Mouse (Mus musculus) hematopoietic stem cell, adult 5-6 weeks (primary cell): ENCODE results near the gene Rnf150. TPM values are rescaled to one million over a fixed set of nuclear protein-coding genes. Genes with fewer than 3 reads are reported as not detected.
A peak's percentile ranks its signal among the peaks of the same experiment; 100 is the strongest.
"Not testable (repeated sequence)": the region's sequence is repeated elsewhere in the genome, so short reads cannot be mapped to it uniquely, and the experiment has no call there.

Source experiments
- ATAC-seq, 2 experiments: fragments of 125-278 bp in 1 of 2; replicated peaks in 1 of 2; 2 replicates each; pipeline ENCODE4 v1.8.0; 2016 to 2017; ENCODE audit warnings: inconsistent platforms in 2 of 2, mild to moderate bottlenecking in 2 of 2, moderate number of reproducible peaks in 2 of 2, low read depth in 1 of 2, moderate TSS enrichment in 1 of 2; ENCODE audit not compliant: low FRiP score in 2 of 2, poor library complexity in 2 of 2, severe bottlenecking in 2 of 2, insufficient read depth in 1 of 2, low TSS enrichment in 1 of 2
- total RNA-seq: library from RNA; stranded (forward); fragments of 172-1452, 232-1000 nt; gene quantifications from 2 replicates; pipeline ENCODE4 v1.2.3, GENCODE M21; 2017

Rnf150 gene
- total RNA-seq, 1 experiment from 2014 or later, result 9.4 TPM

DNA sequence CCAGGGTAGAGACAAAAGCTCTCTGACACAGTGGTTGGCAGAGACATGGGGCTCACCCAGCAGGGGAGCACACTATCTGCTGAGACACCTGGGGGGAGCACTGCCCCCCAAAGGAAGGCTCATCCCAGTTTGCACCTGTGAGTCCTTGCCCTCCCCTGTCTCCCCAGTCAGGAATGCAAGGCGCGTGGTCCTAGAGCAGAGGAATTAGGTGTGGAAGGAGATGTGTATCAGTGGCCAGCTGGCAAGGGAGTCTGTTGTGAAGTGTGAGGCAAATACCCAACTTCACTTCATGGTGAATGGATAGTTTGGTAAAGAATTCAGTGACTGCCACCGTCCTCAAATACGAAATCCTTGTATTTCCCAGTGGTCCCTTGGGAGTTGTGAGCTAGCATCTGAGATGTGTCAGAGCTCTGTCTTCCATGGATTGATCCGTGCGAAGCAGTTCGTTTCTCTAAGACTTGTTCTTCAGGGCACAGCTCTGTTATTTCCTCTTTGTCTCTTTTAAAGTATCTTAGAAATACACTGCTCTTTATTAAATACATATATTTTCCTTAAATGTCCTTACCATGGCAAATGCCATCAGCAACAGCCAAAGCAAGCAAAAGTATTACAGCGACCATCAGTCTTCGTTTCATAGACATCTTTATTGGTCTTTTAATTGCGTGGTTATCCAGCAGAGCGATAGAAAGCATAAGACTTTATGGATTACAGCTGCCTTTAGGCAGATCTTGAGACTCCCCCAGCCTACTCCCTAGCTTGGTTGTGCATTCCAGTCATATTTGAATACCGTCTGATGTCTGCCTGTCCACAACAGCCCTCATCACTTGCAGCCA, 215.8 kb downstream of the Rnf150 start:
- no peak for ATAC-seq

DNA sequence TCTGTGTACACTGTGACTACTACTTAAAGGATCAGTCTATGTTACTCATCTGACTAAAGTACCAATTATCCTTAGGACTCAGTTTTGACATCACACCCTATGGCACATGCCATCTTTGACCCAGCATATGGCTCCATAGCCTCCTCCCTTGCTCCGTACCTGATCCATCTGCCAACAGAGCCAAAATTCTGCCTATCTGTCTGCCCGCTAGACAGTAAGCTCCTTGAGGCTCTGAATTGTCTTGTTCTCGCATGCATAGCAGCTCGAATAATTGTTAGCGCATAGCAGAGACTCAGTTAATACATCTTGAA, 216.3 kb downstream of the Rnf150 start:
- no peak for ATAC-seq

DNA sequence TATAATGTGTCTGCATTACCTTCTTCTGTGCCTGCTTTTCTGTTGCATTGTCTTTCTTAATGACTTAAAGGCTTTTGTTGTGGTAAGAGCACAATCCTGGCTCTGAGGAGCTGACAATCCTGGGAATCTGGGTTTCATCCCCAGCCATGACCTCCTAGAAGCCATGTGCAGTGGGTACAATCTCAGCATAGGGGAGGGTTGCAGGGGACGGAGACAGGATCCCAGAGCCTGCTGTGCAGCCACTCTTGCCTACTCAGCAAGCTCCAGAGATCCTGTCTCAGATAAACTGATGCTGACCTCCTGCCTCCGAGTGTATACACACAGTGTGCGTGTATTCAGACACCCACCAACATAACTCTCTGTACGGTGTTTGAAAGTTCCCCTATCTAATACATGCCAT, 218.1 kb downstream of the Rnf150 start:
- no peak for ATAC-seq

DNA sequence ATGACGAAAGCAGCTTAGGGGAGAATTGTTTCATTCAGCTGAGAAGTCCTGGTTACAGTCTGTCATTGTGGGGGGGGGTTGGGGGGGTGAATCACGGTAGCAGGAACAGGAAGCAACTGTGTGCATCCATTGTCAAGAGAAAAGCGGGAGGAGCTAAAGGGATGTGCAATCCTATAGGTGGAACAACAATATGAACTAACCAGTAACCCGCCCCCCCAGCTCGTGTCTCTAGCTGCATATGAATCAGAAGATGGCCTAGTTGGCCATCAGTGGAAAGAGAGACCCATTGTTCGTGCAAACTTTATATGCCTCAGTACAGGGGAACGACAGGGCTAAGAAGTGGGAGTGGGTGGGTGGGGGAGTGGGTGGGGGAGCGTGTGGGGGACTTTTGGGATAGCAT, 218.7 kb downstream of the Rnf150 start:
- not testable (repeated sequence) for ATAC-seq

DNA sequence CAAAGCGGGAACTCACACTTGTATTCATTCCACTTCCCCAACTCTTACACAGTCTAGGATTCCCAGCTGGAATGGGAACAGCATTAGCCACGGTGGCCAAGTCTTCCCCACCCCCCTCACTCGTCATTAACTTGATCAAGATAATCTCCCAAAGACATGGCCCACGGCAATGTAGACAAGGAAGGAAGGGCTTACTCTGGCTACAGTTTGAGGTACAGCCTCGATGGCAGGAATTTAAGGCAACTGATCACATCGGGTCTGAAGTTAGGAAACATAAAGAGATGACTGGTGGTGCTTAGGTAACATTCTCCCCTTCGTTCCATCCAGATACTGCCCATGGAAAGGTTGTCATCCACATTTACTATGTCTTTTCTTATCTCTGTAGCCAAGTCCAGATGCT, 219.1 kb downstream of the Rnf150 start:
- ATAC-seq, result no peak

DNA sequence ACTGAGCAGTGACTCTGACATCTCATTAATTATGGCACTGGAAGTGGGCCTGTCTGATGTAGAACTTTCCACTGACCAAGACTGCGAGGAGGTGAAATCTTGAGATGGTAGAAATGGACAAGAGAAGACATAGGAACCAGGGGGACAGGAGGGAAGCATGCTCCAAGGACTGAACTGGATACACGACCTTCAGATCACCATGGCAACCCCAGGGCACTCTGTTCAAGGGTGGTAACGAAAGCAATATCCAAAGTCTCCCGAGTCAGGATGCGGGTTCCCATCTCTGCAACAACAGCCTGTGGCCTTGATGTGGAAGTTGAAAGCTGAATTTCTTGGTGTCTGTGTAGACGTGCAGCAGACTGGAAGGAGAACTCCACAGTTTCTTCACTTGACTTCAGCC, 220.3 kb downstream of the Rnf150 start:
- no peak for ATAC-seq

DNA sequence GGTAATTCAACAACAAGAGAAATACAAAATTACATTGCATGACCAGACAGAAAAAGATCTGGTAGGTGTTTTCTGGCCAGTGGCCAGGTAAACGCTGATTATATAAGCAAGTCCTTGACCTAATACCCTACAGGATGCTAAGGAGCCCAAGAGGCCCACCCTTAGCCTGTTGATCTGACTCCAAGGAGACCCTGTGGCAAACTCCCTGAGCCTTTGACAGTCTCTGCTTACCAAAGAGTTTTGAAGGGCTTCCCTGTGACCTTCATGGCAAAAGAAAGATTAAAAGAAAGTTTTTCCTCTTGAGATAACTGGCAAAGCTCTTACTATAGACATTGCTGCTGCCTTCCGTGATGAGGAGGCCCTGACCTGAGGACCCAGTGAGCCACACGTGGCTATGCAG, 222.4 kb downstream of the Rnf150 start:
- no peak for ATAC-seq

DNA sequence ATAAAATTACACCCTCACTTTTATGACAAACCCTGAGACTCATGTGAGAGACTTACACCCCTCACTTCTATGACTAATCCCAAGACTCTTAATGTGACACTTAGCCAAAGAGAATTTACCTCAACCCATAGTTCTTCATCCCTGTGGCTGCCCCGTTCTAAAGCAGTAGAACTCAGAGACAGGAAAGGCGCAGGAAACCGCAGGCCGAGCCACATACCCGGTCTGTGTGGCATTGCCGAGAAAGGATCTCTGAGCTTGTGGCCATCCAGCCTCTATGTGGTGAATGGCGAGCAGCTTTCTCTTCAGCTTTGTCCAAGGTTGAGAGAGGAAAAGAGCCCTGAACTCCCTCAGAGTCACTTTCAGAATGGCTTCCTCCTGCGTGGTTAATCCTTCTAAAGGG, 223.5 kb downstream of the Rnf150 start:
- peak; percentile 89 to 90 for ATAC-seq

DNA sequence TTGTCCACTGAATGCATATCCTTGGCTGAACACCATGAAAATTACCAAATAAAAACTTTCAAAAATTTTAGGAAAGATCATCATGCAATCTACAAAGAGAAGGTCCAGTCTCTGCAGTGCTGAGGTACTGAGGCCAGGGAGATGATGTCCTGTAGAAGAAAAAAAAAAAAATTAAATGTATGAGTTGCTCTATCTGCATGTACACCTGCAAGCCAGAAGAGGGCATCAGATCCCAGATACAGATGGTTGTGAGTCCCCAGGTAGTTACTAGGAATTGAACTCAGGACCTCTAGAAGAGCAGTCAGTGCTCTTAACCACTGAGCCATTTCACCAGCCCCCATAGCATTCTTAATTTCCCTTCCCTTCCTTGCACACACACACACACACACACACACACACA, 224.4 kb downstream of the Rnf150 start:
- ATAC-seq, result no peak

DNA sequence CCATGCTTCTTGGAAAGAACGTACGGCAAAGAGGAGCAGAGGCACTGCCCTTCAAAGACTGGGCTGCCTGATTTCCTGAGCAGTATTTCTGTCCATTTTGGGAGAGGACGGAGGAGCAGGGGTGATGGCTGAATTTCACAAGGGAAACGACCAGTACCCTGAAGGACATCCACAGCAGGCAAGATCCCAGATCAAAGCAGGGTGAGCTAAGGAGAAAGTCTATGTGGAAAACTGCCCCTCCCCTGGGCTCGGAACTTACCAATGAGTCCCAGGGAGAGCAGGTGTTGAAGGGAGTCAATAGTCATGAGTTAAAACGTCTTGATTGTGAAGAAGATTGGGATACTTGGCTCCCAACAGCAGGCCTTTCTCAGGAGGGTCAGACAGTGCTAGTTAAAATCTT, 225.0 kb downstream of the Rnf150 start:
- ATAC-seq, result no peak

DNA sequence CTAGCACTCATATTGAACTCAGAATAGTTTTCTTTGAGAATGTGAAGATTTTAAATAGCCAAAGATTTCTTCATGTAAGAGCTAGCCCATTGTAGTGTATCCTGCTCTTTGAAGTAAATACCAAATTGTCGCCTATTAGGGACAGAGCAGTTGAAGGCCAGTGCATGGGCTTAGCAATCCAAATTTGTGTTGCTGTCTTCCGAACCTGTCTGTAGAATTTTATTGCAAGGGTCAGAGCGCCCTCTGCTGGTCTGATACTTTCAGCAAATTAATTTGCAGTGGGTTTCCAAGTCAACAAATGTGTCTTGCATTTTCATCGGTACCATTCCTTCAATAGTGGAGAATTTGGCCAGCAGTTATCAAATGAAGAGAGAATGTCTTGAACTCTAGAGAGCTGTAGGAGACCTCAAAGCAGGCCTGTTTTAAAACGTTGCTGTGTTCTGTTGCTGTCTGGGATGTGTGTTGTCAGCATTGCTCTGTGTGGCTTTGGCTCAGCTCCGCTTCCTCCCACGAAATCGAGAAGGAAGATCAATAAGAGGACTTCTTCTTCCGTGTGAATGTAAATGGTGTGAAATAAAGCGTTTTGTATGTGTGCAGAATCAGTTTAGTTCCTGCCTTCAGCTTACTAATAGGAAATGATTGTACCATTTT, 226.3 kb downstream of the Rnf150 start:
- ATAC-seq, result peak in 1 of 2 experiments; percentile 43; a peak in 1 of 4 replicates

DNA sequence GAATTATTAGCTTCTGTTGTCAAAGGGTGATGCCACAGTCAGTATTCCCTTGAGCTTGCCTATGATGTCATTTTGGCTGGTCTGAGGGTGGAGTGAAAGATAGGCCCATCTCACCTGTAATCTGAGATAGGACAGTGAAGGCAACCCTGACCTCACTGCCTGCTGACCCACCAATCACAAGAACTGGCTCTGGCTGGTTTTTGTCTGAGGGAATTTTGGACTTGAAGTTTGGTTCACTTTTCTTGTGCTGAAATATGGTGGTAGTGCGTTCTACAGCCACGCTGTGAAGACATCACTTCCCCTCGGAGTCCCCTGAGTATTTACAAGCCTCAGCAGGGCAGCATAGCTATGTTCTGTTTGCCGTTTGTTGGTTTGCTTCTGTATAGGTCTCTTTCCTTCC, 227.3 kb downstream of the Rnf150 start:
- ATAC-seq, result no peak

DNA sequence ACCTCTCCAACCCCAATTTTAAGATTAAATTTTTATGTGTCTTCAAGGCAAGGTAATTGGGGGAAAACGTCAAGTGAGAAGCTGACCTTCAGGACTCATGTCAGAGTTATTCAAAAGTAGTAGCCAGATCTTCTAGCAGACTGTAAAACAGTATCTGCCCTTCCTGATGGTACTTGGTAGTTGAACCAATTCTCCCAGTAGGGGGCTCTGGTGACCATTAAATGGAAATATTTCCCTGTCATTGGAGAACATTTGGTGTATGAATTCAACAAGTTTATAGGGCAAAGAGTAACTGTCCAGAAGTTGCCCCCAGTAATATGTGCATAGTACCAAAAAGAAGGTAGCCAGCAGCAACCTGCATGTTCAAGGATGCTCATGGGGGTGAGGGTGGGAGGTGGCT, 236.9 kb downstream of the Rnf150 start:
- ATAC-seq, result peak in 1 of 2 experiments; percentile 38; a peak in 1 of 4 replicates

DNA sequence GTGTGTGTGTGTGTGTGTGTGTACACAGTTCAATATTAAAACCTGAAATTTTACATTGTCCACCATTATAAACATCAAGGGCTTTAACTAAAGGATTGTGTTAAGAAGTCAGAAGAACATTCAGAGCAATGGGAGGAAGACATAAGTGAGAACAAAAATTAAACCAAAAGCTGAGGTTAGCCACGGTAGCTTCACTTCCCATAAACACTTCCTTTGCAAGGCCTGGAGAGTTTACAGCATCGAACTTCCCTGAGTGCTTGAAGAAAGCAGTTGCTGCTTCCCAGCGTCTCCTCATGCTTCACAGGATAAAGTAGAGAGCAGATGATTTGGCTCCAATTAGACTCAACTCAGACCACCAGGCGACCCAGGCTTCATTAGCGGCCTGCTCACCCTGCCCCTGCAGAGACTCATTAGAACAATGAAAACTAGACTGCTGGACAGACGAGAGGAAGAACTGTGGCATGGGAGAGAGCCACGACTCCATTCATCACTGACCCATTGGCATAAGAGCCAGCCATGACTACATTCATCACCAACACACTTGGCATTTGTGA, 239.9 kb downstream of the Rnf150 start:
- peak; percentile 34 to 51; a peak in 2 of 4 replicates for ATAC-seq

DNA sequence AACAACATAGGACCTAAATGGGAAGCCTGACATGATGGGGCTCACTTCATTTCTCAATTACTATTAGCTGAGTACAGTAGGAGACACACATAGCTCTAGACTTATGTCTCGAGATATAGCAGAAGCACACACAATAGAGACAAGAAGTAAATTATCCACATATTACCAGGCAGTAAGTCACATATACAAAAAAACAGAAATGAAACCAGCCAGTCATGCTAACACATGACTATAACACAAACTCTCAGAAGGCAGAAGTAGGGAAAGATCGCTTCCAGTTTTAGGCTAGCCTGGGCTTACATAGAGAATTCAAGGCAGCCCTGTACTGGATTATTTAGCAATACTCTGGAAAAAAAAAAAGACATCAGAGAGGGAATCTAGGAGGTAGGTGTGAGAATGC, 240.8 kb downstream of the Rnf150 start:
- no peak; a peak in 1 of 4 replicates for ATAC-seq

DNA sequence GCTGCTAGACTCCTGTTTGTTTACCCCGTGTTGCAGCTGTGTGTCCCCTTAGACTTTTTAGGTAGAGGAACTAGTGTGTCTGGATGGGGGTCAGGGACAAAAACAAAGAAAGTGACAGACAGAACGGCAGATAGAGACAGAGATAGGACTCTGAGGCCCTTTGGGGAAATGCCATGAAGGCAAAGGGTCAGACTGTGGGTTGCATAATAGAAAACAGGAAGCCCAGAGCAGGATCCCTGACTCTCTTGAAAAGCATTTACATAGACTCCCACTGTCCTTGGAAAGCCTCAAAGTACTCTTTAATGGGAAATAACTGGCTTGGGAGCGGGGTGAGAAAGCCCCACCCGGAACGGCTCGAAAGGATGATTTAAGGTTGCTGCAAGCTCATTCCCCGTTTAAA, 246.6 kb downstream of the Rnf150 start:
- ATAC-seq, result no peak

DNA sequence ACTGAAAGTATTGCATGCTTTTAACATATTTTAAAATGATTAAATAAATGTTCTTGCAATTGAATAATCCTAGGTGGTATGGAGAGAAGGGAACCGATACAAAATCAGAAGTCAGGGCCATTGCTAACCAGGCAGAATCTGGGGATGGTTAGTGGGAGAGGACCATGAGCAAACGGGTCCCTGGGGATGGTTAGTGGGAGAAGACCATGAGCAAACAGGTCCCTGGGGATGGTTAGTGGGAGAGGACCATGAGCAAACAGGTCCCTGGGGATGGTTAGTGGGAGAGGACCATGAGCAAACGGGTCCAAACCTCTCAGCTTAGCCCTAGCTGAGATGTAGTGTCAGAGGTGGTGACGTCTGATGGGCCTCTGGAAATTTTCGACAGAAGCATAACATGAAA, 247.0 kb downstream of the Rnf150 start:
- ATAC-seq, result no peak

DNA sequence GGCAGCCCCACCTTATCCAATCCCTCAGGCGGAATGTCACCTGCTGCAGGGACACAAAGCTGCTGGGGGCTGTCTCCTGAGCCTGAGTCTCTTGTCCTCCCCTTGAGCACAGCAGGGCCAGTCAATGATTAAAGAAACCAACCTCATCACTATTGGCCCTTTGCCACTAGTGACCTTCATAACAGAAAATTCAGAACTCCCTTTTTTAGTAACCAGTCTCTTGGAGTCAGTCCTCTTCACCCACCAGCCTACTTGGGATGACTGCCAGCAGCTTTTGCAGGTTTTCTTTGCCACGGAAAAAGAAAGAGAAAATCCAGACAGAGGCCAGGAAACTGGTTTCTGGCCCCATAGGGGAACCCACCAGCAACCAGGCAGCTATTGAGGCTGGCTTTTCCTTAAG, 271.9 kb downstream of the Rnf150 start:
- no peak for ATAC-seq

DNA sequence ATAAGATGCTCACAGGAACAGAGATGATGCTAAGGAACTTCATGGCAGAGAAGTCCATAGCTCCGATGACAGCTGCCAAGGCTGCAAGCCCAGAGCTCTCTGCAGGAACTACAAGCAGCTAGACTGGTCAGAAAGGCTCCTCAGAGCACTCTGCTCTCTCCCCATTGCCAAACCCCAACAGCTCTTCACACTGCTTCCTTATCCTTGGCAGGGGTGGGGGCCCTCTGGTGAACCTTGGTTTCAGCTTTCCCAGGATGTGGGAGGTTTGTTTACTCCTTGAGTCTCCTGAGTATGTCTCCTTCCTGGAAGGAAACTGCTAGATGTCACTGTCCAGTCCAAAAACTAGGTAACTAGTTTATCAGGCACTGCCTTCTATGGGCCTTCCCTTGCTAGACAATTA, 276.9 kb downstream of the Rnf150 start:
- peak in 1 of 2 experiments; percentile 22; a peak in 1 of 4 replicates for ATAC-seq
